Mouse (Mus musculus): ENCODE results near the gene Rbl1.
"Not testable (repeated sequence)": the region's sequence is repeated elsewhere in the genome, so short reads cannot be mapped to it uniquely, and the experiment has no call there.

The Rbl1 gene

GRCm38 (mm10) chr2:157204366-157205218 lies at the start of gene Rbl1:
Gene Rbl1, minus strand, starts transcription at chr2:157204534.
- peak; percentile 93 for DNase-seq

DNA sequence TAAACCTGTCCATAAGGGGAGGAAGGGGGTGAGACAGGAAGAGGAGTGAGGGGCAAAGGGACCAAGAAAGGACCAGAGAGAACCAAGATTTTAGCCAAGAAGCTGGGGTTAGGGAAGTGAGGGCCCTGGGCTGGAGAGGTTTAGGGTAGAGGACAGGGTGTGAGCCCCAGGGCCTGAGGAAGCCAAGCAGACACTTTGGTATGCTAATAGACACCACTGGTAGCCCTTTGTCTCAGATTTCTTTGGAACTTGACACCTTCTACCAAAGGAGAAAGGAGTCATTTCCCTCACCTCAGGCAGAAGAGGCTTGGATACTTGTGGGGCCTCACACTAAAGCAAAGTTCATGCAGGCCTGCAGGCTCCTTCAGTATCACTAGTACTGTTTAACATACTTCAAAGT lies 43.8 kb upstream of the Rbl1 start:
- no peak for DNase-seq

DNA sequence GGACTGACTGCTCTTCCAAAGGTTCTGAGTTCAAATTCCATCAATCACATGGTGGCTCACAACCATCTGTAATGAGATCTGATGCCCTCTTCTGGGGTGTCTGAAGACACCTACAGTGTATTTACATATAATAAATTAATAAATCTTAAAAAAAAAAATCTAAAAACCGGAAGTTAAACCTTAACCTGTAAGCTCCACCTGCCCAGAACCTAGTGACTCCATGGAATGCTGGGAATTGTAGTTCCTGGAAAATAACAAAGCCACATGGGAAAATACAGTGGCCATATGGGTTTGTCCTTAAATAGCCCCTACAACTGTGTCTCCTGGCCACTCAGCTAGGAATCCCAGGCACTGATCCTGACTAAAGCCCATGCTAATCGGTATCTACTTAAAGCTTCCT lies 41.3 kb upstream of the Rbl1 start:
- no peak for DNase-seq

DNA sequence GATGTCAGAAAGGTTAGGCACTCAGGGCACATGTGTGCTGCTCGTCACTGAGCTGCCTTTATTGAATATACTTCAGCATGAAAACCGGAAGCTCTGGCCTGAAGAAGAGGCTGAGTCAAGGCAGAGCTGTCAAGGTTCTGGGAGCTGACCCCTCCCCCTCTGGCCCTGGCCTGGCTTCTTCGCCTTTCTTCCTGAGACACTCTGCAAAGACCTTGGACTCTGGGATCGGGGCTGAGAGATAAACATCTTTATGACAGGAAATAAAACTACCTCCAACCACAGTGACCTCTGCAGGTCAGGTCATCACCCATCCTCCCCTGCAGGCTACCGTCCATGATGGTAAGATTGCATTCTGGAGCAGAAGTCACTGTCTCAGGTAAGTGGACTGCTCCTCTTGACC lies 40.7 kb upstream of the Rbl1 start:
- no peak for DNase-seq

- no peak for DNase-seq
Observed at GRCm38 (mm10) chr2:157235946-157236345, 31.6 kb upstream of the Rbl1 start.

GRCm38 (mm10) chr2:157221916-157222315 lies 17.6 kb upstream of the Rbl1 start:
- DNase-seq = not testable (repeated sequence)

DNA sequence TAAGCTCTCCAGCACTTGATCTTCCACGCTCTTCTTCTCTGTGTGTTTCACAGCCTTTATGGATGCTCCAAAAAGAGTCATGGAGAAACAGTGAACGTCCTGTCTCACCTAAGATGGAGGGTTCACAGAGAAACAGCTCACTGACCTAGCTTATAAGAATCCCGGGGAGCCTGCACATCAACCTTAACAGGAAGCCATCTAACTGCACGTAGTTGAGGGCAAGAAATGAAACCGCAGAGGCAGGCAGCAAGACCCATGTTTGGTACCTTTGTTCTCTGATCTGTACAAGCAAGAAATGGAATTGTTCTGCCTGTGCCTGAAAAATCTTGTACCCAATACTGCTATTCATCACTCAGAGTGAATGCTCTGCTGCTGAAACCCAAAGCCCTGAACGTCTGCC lies 15.8 kb upstream of the Rbl1 start:
- no peak for DNase-seq

- no peak for DNase-seq
Observed at GRCm38 (mm10) chr2:157211731-157212130, 7.4 kb upstream of the Rbl1 start.

DNA sequence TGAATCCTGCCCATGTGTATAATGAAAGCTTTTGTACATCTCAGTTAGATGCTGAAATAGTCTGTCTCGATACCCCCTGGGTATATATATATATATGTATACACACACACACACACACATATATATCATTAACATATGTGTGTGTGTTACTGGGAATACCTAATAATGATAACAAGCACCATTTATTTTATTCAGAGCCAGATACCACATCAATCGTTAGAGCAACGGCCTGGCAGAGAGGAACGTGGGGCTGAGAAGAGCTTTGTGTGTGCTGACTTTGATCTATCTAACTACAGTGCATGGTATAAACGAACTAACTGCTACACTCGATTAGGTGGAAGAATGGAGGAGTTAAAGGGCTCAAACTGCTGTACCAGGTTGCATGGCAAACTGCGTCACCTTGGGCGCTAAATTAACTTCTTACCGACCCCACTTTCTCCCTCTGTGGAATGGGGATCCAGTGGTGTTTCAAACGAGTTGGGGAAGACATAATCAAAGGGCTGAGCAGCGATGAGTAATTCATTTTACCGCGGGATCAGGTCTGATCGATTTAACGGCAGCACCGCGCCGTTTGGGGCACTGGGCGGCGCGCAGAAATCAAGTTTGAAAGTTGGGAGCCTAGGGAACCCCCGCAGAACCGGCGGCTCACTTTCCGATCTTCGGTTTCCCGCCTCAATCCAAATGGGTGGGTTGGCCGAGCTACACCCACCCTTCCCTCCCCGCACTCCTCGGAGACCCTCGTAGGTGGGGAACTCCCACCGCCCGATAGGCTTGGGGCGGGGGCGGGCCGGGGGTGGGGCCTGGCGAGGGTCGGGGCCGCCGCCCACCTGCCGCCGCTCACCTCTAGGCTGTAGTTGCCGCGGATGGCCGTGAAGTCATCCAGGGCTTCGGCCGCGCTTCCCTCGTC lies 622 bp downstream of the Rbl1 start:
- peak; percentile 31 for DNase-seq

- DNase-seq = no peak
Observed at GRCm38 (mm10) chr2:157203026-157203425, 1.3 kb downstream of the Rbl1 start.

DNA sequence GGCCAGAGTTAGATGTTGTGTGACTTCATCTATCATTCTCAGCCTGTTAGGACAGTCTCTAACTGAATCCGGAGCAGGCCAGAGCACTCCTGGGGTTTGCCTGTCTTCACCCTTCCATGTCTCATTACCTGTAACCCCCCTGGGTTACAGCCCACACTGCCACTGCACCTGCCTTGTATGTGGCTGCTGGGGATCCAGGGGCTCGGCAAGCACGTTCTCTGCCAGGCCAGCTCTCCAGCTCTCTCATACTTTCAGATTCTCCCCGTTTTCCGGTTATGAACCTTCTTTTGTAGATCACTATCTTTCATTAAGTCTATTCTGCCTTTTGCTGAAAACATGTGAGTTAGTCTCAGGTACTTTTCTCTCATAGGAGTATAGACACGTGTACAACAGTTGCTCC lies 2.0 kb downstream of the Rbl1 start:
- no peak for DNase-seq

DNA sequence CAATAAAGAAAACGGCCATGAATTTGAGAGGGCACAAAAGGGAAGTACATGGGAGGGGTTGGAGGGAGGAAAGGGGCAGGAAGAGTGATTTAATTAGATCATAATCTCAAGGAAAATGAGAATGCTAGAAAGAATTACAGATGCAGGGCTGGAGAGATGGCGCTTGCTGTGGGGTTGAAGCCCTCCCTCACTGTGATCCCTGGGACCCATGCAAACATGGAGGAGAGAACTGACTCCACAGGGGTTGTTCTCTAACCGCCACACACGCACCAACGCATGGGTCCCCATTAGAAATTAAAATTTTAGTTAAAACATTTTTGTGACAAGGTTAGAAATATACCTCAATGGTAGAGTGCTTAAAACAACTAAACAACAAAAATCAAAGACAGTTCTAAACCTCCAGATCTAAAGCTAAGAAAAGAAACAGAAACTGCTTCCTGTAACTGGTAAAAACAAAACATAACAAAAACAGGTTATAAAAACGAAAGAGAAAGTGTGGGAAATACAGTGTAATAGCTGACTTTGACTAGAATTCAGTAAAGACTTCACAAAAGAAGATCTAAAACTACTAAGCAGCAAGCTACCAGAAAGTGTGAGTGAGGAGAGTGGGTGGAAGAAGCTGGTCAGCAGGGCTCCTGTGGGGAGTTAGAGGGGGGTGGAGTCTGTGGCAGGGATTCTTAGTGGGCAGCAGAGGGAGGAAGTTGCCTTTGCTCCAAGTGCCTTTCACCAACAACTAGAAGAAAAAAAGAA lies 3.1 kb downstream of the Rbl1 start:
- DNase-seq = peak; percentile 36

DNA sequence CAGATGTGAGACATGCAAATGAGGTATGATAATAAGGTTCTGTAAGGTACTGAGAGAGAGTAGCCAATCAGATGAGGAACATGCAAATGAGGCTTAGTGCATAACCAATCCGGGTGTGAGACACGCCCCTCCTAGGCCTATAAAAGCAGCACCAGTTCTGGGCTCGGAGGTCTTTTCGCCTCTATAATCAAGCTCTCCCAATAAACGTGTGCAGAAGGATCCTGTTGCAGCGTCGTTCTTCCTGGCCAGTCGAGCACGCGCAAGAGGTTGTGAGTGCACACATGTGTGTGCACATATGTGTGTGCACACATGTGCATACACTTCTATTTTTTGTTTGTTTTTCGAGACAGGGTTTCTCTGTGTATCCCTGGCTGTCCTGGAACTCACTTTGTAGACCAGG lies 5.9 kb downstream of the Rbl1 start:
- not testable (repeated sequence) for DNase-seq

GRCm38 (mm10) chr2:157190651-157191050 lies 13.7 kb downstream of the Rbl1 start:
- DNase-seq = no peak

GRCm38 (mm10) chr2:157187223-157187622 lies 17.1 kb downstream of the Rbl1 start:
- no peak for DNase-seq

DNA sequence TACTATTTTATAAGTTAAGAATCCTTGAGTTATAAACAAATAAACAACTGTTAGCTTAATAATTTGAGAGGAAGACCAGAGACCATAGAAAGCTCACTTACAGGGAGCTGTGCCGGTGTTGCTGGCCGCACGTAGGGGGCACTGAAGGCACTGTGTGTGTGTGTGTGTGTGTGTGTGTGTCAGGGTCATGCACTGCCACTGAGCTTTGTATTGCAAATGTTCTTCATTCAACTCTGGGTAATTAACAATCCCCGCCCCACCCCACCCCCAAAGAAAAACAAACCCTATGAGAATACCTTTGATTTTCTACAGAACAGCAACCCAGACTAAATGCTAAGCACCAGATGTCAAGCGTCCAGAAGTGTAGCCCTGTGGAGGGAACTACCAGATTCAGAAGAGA lies 17.8 kb downstream of the Rbl1 start:
- no peak for DNase-seq

- DNase-seq = no peak
Observed at GRCm38 (mm10) chr2:157185022-157185660, 19.2 kb downstream of the Rbl1 start.

DNA sequence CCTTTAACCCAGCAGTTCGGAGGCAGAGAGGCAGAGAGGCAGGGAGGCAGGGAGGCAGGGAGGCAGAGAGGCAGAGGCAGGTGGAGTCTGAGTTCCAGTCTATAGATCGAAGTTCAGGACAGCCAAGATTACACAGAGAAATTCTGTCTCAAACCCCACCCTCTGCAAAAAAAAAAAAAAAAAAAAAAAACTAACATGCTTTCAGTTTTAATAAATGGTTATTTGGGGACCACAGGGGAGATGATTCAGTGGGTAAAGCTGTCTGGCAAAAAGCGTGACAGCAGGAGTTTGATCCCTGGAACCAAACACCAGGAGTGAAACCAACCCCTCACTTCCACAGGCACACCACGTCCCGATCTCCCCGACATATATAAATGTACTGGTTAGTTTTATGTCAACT lies 26.2 kb downstream of the Rbl1 start:
- no peak for DNase-seq

GRCm38 (mm10) chr2:157176248-157176647 lies 28.1 kb downstream of the Rbl1 start:
- no peak for DNase-seq

GRCm38 (mm10) chr2:157174416-157174815 lies 29.9 kb downstream of the Rbl1 start:
- no peak for DNase-seq

DNA sequence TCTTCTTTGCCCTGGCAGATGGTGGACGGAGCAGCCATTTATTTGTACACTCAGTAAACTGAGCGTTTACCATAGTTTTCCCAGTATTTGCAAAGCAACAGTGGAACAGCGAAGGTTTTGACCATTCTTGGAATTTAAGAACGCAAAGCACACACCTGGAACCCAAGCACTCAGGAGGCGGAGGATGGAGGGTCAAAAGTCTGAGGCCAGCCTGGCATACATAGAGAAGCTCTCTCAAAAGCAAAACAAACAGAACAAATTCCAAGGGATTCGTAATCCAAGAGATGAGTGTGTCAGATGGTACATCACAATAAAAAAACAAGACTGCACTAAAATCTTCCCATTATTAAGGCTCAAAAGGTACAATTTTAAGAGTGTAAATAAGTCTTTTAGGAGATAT lies 30.8 kb downstream of the Rbl1 start:
- DNase-seq = no peak

DNA sequence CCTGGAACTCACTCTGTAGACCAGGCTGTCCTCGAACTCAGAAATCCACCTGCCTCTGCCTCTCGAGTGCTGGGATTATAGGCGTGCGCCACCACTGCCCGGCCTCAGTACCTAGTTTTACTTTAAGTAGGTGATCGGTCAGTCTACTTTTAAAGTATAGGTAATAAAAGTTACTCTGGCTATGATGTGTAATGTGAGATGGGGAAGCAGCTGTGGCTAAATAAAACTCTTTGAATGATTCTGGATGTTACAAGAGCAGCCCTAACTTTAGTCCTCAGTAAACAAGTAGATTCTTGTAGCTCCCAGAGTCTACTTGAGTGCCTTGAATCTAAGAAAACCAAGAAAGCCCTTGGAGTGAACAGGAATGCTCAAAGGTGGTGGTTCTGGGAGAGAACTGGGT lies 31.4 kb downstream of the Rbl1 start:
- DNase-seq = no peak

DNA sequence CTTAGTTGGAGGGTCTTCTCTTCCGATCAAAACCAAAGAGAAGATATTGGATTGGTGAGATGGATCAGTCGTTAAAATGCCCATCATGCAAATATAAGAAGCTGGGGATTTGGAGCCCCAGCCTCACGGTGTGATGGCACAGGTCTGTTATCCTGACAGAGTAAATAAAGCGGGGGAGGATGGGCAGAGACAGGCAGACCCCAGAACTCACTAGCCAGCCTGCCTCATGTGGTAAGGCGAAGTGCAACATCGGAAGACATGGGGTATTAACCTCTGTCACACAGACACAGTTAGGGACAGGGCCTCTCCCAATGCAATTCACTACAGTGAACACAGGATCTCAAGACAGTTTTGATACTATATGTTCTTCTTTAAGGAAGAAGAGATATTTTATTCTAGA lies 33.7 kb downstream of the Rbl1 start:
- DNase-seq = no peak
